Mouse (Mus musculus) thymus, postnatal 0 days (tissue): ENCODE measurements around the gene Flywch2. TPM values are rescaled to one million over a fixed set of nuclear protein-coding genes. Genes with fewer than 3 reads are reported as not detected.

Source experiments
- DNase-seq: peaks from one replicate; pipeline ENCODE4 v3.0.0-alpha.2; 2015; ENCODE audit warnings: low spot score
- polyA plus RNA-seq: library from polyadenylated mRNA; unstranded; fragments of >200 nt; fragmentation: Nextera tagmentation; extraction: Ambion mirVana; gene quantifications from 2 replicates; pipeline ENCODE4 v1.2.1, GENCODE M21; 2015

Gene Flywch2
- polyA plus RNA-seq, 1 experiment from 2014 or later, result 14.6 TPM

DNA sequence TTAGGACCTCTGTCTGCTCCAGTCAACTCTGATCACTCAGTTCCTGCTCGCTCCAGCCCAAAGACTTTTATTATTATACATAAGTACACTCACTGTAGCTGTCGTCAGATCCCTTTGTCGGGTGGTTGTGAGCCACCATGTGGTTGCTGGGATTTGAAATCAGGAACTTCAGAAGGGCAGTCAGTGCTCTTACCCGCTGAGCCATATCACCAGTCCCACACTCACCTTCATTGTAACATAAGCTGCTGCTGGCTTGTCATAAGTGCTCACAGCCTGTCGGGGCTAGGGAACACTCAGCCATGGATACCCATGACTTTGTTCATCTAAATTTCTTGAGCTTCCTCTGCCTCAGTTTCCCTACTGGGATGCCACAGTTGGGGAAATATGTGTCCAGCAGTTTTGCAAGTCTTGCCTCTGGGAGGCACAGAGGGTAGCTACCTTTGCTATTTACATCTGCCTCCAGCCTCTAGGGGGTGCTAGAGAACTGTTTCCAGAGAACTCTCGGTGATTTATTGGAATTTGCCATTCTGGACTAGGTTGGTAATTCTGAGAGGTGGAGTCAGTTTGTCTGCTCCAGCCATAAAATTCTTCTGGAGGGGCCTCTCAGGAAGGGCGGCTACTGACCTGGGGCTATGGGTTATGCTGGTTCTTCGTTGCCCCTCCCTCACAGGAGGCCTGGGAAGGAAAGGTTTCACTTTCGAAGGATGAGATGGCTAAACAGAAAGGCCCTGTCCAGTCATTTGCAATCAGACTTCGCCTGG is 37.1 kb downstream of the Flywch2 start:
- DNase-seq, result peak; percentile 74

DNA sequence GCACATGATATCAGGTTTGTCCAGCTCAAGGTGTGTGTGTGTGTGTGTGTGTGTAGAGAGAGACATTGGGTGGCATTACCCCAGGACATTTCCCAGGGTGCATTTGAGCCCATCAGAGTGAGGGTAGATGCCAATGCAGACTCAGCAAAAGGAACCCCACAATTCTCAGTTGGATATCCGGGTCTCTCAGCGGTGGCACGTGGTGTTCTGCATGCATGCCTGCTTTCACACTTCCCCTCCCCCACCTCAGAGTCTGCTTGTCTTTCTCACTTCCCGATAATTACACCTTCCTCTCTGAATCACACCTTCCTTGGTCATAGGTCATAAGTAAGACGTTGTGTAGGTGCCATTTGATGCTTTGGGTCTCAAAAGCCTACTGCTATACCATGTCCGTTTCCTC is 37.9 kb downstream of the Flywch2 start:
- DNase-seq, result peak; percentile 33

DNA sequence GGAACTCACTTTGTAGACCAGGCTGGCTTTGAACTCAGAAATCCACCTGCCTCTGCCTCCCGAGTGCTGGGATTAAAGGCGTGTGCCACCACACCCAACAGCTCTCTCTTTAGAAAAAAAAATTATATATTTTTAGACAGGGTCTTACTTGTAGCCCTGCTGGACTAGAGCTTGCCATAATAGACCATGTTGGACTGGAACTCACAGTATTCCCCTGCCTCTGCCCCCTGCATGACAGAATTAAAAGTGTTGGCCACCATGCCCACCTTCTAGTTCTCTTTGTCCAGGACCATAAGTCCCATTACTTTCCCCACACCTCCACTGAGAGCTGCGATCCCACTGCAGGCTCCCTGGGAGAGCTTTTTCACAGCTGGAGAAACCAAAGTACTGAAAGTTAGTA is 38.4 kb downstream of the Flywch2 start:
- no peak for DNase-seq

DNA sequence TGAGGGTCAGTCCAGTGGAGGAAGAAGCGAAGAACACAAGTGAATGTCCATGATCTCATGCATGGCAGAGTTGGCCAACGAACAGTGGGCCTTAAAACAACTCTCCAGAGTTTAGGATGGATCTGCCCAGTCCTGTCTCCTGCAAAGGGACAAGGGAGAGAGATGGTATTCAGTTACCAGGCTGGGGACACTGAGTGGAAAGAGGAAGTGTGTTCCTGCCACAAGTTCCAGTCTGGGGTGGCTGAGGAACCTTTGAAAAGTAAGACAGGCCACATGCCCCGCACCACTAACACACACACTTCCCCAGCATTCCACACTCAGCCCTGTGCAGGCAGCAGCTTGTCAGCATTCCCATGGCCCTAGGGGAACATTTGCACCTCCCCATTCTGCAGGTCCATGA is 39.1 kb downstream of the Flywch2 start:
- no peak for DNase-seq

DNA sequence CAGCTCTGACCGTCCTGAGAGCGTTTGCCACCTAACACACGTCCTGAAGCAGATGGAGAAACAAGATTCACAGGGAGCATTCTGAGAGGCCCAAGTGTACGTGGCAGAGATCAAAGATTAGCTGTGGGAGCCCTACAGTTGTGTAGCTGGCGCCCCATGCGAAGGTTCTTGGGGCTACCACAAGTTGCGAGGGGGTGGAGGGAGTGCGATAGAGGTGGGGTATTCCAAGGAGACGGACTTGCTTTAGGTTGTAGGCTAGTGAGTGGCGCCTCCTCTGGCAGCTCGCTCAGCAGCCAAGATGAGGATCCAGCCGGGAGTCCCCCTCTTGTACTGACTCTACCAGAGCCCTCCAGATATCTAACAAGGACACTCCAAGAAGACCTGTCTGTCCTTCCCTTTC is 39.6 kb downstream of the Flywch2 start:
- DNase-seq, result peak; percentile 28

DNA sequence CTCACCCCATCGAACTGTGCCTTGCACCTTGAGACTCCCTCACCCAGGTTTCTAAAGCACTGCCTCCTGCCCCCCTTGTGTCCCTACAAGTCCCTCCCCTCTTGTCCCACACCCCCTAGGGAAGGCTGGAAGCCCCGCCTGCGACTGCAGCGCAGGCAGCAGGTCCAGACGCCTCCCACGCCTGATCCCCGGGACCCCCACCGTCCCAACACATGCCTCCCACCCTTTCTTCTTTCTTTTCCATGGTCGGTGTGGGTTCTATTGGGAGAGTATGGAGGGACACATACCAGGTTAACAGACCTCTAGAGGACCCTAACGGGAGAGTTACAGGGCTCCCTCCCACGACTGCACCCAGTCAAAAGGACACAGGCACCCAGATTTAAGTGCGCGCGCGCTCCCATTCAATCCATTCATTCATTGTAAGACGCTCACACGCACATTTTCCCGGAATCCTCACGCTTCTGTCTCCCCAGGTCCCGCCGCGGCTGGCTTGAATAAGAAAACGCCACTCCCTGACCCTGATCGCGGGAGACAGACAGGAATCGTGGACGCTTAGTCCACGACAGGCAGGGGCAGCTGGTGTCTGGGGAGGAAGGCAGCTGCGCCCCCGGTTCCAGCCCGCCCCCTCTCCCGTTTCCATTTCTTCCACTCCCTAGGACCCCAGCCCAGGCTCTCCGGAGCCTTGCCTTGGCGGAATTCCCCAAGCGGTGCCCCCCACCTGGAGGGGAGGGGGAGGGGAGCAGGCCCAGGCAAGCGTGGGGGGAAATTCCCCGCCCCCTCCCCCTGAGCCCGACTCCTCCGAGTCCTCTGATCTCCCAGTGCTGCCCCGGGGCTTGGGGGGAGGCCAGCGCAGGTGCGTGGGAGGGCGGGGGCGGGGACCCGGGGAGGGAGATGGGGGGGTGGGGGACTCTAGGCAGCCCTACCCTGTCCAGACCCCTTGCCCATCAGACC is 40.3 kb downstream of the Flywch2 start, which contains the start of gene Kremen2:
Gene Kremen2 (minus strand): TSS at position 533 of the 951 bp plus-strand sequence.
- DNase-seq, result peak; percentile 27

DNA sequence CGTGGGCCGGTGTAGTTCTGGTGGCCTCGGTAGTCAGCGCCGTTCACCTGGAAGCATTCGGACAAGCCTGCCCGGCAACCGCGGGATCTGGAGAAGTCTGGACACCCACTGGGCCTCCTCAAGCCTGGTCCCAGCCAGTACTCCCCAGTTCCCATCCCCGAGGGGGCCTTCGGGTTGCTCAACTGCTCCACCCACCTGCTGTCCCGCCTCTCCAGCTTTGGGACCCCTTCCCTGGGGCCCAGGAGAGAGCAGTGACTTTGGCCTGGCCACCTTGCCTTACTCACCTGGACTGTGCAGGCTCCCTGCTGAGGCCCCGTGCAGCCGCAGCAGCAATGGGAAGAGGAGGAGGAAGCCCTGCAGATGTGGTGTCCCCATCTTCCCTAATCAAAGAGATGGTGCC is 41.2 kb downstream of the Flywch2 start:
- no peak for DNase-seq

DNA sequence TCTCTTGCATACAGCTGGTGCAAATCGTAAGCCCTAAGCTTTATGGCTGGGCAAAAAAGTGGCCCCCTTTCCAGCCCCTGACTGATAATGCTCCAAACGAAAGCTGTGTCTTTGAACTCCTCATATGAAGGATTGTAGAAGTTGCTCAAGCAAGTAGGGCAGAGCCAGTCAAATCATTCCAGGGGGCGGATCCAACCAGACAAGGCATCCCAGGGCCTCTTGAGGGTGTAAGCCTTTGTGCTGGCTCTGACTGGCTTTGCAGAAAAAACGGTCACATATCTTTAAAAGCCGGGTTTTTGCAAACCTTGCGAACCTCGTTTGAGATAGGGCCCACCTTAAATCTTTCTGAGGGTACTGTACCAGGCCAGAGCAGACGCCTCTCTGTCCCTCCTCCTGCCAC is 41.8 kb downstream of the Flywch2 start:
- DNase-seq, result no peak

DNA sequence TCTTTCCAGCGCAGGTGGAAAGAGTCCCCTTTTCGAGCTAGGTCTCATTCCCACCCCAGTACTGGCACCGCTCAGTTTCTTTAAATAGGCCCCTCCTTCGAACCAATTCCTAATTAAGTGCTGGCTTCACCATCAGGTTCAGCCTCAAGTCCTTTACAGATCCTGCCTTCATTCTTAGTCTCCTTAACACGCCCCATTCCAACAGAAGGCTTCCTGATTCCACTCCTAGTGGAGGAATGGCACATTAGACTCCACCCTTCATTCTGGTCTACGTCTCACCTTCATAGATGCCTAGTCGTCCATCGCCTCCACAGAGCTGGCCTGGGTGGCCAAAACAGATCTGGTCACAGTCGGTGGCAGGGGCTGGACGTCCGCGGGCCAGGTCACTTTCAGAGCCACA is 42.9 kb downstream of the Flywch2 start:
- no peak for DNase-seq

DNA sequence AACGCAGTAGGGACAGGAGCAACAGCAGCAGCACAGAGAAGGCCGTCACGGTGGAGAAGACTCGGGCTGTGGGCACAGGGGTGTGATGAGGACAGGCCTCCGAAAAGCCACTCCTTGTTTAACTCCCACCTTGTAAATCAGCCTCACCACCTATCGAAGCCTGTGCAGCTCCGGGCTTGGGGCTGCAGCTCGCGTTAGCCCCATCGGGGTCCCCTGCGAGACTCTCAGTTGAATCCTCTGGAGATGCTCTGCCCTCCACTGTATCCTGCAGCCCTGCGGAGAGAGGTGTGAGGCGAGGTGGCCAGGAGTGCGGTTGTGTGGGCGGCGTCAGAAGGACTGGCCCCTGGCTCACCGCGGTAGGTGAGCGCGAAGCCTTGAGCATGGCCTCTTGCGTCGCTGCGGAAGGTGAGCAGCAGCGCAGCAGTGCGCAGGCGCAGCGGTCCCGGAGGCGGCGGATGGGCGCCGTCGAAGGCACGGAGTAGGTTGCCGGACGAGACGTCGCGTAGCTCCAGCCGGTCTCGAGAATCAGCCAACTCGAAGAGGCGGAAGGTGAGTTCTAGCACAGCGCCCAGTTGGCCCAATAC is 43.6 kb downstream of the Flywch2 start:
- peak; percentile 60 for DNase-seq

DNA sequence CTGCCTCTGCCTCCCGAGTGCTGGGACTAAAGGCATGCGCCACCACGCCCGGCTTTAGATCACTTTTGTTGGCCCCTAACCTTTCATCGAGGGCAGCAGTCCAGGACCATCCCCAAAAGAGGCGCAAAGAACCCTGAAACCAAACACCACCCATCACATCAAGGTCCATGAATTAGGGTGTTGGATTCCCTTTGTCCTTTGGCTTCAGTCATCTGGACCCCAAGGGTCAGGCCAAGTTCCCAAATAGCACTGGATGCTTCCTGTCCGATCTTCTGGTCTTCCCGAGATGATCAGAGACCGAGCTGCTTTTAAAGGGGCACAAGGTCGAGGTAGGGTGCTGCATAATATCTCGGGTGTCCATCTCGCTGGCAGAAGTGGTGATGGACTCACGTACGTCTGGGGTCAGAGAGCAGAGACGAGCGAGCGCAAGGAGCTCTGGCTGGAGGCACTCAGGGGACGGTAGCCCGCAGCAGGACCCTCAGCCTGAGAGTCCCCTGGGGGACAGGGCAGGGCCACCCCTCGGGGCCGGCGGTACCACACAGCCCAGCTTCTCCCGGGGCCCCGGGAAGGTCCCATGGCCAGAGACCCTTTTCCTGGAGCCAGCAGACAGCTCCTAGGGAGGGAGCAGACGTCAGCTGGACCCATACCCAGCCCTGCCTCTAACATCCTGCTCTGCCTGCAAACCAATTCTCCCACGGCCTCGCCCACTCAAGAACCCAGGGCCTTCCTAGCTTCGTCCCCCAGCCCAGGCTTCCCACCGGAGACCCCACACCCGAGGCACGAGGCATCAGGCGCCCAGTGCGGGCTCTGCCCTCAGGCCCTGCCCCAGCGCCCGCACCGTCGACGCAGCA is 44.3 kb downstream of the Flywch2 start:
- DNase-seq, result no peak

DNA sequence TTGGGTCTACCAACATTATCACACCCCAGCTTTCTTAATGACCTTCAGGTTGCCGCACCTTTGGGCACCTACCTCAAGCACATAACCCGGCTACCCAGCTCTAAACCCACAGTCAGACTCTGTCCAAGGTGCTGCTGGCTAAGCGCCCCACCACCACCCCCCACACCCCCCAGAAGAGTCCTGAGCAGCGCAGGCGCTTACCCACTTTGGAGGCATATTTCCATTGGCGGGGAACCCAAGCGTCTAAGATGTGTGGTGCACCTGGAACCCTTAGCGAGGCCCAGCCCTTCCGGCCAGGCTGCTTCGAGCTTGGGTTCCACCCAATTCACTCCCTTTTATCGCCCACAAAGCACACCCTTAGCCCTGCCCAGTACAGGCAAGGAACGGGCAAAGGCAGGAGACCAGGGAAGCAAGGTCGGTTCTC is 45.3 kb downstream of the Flywch2 start, which contains the start of gene Paqr4:
Gene Paqr4 (minus strand): TSS at position 270 of the 424 bp plus-strand sequence.
- DNase-seq, result peak; percentile 35

DNA sequence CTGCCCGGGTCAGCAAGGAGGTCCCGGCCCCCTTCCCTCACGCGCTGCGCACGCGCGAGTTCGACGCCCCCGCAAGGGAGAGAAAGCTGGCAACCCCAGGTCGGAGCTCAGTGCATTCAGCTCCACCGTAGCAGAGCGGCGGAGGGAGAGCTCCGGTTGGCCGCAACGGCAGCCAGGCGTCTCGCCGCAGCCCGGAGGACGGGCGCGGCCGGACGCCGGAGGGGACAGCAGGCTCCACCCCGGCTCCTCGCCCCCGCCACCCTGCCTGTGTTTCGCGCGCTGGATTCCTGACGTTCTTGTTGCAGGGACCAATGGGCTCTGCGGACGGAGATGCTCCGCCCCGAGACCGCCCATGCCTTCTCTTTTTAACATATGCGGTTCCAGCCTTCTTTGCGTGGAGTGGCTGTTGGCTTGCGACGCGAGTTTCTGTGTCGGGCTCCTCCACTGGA is 45.7 kb downstream of the Flywch2 start:
- DNase-seq, result peak; percentile 72

DNA sequence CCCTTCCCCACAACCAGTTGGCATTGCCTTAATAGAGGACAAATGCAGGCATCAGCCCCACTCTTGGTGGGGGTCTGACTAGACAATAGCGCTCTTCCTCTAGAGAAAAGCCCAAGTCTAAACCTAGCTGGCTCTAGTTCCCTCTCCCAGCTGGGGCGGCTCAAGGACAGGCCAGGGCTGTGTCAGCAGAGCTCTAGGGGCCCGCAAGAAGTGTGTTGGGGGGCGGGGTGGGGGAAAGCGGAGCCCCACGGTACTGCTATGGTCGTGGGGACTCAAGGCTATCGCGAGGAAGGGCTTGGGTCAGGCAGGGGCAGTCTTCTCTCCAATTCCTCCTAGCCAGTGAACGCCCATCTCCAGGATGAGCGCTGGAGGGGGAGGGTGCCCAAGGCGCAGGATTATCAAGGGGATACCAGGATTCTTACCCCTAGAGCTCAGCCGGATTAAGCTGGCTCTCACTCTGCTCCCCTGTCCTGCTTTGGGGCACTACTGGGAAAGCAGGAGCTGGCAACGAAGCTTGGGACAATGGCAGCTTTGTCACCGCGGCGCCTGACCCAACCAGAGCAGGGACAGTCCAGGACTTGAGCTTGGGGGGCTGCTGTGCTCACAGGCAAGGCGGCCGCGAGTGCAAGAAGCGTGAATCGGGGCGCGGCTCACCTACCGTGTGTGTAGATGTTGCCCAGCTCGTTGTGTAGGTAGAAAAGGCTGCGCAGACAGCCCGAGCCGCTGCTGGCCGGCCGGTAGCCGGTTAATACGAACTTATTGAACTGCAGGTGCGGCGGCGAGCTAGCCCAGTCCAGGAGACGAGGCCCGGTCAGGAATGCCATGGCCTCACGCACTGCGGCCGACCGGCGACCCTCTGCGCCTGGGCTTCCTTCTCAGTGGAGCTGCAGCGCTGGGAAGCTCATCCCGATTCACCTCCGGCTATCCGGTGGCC is 46.4 kb downstream of the Flywch2 start:
- DNase-seq, result no peak

DNA sequence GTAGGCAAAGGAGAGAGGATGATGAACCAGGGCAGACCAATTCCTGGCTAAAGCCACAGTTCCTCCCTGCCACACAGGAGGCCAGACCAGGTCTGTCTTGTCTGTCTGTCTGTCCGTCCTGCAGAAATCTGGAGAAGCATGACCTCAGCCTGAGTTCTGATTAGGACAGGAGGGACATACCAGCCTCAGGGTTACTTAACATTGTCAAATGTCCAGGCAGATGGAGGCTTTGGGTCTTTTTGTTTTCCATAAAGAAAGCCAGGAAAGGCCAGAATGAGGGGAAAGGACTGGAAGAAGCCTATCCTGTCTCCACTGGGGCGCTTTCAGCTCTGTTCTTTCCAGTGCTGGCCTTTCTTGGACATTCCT is 47.1 kb downstream of the Flywch2 start:
- DNase-seq, result no peak

DNA sequence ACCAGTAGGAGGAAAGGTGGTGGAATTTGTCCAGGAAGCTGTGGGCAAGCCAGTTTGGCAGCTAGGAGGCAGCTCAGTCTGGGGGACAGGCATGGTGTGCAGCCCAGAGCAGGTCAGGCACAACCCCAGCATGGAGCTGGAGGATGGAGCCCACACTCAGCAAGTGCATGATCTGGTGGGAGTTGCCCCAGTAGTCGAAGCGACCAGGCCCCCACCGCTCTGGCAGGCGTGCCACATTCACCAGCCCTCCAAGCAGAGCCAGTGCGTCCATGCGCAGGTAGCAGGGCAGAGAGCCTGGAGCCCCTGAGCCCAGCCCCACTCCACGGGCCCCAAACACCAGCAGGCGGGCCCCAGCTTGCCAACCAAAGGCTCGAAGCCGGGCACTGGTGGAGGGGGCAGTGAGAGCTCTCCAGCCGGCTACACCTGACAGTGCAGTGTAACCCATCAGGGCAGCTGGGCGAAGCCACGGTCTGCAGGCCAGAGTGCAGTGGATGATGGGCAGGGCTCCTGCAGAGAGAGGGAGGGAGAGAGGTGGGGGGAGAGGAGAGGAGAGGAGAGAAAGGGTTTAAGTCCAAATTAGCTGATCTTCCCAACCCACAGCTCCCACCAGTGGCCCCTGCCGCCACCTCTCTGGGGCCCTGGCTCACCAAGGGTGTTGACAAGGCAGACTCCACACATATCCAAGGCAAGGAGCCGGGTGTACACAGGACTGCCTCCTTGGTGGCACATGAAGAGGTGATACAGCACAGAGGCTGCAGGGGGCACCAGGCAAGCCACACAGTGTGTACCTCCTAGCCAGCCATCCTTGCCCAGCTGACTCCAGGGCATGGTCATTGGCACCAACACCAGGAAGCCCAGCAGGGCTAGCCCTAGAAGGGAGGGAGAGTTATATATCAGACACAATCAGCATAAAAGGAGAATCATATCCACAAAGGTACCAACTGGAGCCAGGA is 48.1 kb downstream of the Flywch2 start:
- DNase-seq, result no peak

DNA sequence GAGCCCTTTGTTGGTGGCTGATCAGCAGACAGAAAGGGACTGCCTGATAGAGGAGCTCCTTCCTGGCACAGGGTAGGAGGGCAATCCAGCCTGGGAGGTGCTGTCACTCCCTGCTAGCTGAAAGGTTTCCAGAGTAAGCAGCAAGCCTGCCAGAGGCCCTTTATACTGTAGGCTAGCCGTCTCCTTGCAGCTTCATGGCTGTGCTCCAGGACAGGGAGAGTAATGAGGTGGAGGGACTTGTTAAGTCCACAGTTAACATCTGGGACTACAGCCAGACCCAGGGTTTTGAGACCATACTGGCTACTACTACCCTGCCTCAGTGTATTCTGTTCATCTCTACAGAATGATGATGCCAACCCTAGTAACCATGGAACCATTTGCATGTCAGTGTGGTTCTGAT is 51.5 kb downstream of the Flywch2 start:
- DNase-seq, result no peak

DNA sequence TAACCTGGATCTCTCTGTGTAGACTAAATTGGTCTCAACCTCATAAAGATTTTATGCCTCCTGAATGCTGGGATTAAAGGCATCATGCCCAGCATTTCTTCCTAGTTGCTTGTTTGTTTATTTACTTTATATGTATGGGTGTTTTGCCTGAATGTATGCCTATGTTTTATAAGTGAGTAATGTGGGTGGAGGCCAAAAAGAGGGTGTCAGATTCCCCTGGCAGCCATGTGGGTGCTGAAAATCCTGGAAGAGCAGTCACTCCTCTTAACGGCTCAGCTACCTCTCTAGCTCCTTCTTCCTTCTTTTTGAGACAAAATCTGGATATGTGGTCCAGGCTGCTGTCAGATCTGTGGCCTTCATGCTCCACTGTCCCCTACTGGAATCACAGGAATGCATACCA is 55.4 kb downstream of the Flywch2 start:
- DNase-seq, result no peak
